Mouse (Mus musculus) intestine, embryonic 14.5 days (tissue): ENCODE data around the gene Tmeff1. TPM values are rescaled to one million over a fixed set of nuclear protein-coding genes. Genes with fewer than 3 reads are reported as not detected.
A peak's percentile ranks its signal among the peaks of the same experiment; 100 is the strongest.

ENCODE experiments used
- ATAC-seq: fragments of 200-750 bp; cut with Nextera tagmentation; replicated peaks from 2 replicates; pipeline ENCODE4 v1.8.0; 2017; ENCODE audit warnings: low read depth, moderate number of reproducible peaks, moderate TSS enrichment, moderate library complexity; ENCODE audit not compliant: low FRiP score, low TSS enrichment
- DNase-seq: peaks from one replicate; pipeline ENCODE4 v3.0.0-alpha.2; 2018; ENCODE audit warnings: low spot score
- H3K27ac ChIP-seq: fragments of 300-500 bp; sonication (generic); 2 replicates; pipeline ENCODE4 v1.5.1; 2014; ENCODE audit warnings: low read depth, mild to moderate bottlenecking, control low read depth
- H3K27me3 ChIP-seq: fragments of 300-500 bp; sonication (generic); replicated peaks from 2 replicates; pipeline ENCODE4 v1.6.1; 2014; ENCODE audit warnings: low read length, control low read depth; ENCODE audit not compliant: control insufficient read depth, insufficient read depth
- H3K36me3 ChIP-seq: fragments of 300-500 bp; sonication (generic); 2 replicates; pipeline ENCODE4 v1.6.1; 2014; ENCODE audit warnings: low read length, control low read depth; ENCODE audit not compliant: control insufficient read depth, insufficient read depth
- H3K4me1 ChIP-seq: fragments of 300-500 bp; sonication (generic); replicated peaks from 2 replicates; pipeline ENCODE4 v1.6.1; 2014; ENCODE audit warnings: low read length, control low read depth, mixed read lengths; ENCODE audit not compliant: control insufficient read depth, insufficient read depth
- H3K4me2 ChIP-seq: fragments of 300-500 bp; sonication (generic); 2 replicates; pipeline ENCODE4 v1.6.1; 2014; ENCODE audit warnings: low read length
- H3K4me3 ChIP-seq: fragments of 300-500 bp; sonication (generic); 2 replicates; pipeline ENCODE4 v1.5.1; 2014; ENCODE audit warnings: low read depth, low read length, control low read depth, mixed read lengths
- H3K9ac ChIP-seq: fragments of 300-500 bp; sonication (generic); 2 replicates; pipeline ENCODE4 v1.6.1; 2014; ENCODE audit warnings: mild to moderate bottlenecking, low read length
- H3K9me3 ChIP-seq: fragments of 300-500 bp; sonication (generic); 2 replicates; pipeline ENCODE4 v1.6.1; 2016; ENCODE audit warnings: low read length, control low read depth; ENCODE audit not compliant: control insufficient read depth
- WGBS: fragments of 180-500 bp; shearing (Covaris S2); extraction: QIAGEN DNeasy Blood & Tissue Kit; methylation state at CpG from one replicate; pipeline ENCODE4 v1.1.7; 2014; 5-methylcytosine and 5-hydroxymethylcytosine counted together
- polyA plus RNA-seq: library from polyadenylated mRNA; unstranded; fragments of >200 nt; fragmentation: Nextera tagmentation; extraction: Ambion mirVana; gene quantifications from 2 replicates; pipeline ENCODE4 v1.2.1, GENCODE M21; 2014

The Tmeff1 gene
- 49.8 and 64.5 TPM in 2 replicates for polyA plus RNA-seq

DNA sequence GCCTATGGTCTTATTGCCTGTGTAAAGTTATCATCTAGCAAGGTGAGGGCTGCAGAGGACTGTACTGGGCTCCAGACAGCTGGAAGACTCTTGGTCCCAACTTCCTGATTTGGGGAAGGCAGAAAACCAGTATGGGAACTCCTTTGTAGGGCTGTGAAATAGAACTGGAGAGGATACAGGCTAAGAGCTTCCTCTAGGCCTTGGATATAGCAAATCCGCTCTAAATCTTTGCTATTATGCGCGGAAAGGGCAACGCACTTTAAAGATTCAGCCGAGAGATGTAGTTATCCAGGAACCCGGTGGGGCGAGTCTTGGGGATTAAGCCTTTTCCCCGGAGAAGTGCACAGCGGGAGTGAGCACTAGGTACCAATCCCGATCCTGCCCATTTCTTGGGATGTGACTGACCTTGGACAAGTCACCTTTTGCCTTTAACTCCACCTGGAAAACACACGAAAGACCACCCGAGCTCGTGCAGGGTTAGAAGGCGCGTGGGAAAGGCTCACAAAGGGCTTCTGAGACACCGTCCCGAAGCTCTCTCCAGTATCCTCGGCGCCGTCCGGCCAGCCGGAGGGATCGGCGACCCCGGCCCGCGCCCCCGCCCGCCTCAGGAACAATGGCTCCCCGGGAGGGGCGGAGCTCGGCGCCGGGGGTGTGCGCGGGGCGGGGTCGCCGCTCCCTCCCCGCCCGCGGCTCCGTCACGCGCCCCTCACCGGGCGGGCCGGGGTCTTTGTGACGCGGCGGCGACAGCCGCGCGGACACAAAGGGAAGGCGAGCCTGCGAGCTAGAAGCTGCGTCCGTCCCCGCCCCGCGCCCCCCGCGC is at the start of gene Tmeff1:
Tmeff1 (plus strand) TSS at position 754 of the 820 bp plus-strand sequence.
- no peaks in the 10 kb centered on the region for H3K27me3 ChIP-seq
- H3K27ac ChIP-seq: peak within 1 kb of the TSS; percentile 95
- no peaks in the 10 kb centered on the region for H3K9me3 ChIP-seq
- peak; percentile 84 for DNase-seq
- 0 out of 2 replicates have a peak, but pooled peaks cover 9% of the 10 kb centered on the region for H3K4me1 ChIP-seq
- peak within 1 kb of the TSS; percentile 82 for H3K4me3 ChIP-seq
- peak within 1 kb of the TSS; percentile 94 for H3K9ac ChIP-seq
- H3K36me3 ChIP-seq: no peaks in the 10 kb centered on the region
- peak; percentile 78 for ATAC-seq
- under 1% methylated on average over 38 of the region's 64 CpGs for WGBS
- peak within 1 kb of the TSS; percentile 67 for H3K4me2 ChIP-seq

DNA sequence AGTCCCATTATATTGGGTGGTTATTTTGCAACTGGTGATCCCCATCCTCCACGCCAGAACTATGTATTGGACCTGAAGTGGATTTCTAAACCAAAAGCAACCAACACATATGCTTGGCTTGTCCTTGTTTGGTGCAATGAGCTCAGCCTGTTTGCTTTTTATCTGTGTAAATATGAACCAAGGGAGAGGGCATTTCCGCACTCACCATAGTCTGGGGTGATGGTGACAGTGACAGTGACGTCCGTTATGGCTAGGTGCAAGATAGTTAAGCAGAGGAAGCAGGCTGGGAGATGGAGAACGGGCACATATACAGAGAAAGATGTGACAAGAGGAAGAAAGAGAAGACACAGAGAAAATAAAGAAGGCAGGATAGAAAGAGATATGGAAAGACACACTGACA is 48.7 kb upstream of the Tmeff1 start:
- Histone ChIP-seq H3K27me3 (no peaks in the 10 kb centered on the region), H3K9ac (no peak overlapping the region), H3K4me3 (no peak overlapping the region), H3K4me2 (no peak overlapping the region), H3K9me3 (no peaks in the 10 kb centered on the region), H3K27ac (no peak overlapping the region), H3K4me1 (no peaks in the 10 kb centered on the region), H3K36me3 (no peaks in the 10 kb centered on the region)
- ATAC-seq (no peak), DNase-seq (no peak)
- WGBS: 72% methylated on average over 5 of the region's 5 CpGs

DNA sequence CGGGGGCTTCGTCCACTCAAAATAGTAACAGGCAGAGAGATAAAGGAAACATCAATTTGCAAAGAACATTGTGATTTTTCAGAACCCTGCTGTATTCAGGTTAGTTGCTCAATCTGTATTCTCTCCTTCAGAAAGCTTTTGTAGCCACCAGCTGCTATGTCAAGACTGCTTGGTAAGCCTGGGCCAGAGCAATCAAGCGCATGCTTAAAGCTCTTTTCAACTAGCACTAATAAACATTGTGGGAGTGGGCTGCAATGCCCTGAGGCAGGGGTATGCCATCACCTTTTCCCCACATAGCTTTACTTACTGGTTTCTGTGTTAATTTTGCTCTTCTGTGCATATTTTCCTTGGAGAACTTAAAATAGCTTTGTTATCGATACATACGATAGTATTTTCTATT is 48.0 kb upstream of the Tmeff1 start:
- Histone ChIP-seq H3K4me2 (no peak overlapping the region), H3K27me3 (no peaks in the 10 kb centered on the region), H3K9ac (no peak overlapping the region), H3K4me3 (no peak overlapping the region), H3K36me3 (no peaks in the 10 kb centered on the region), H3K9me3 (no peaks in the 10 kb centered on the region), H3K4me1 (peaks cover 5% of the 10 kb centered on the region), H3K27ac (no peak overlapping the region)
- DNase-seq: no peak
- no peak for ATAC-seq
- 85% methylated on average over 5 of the region's 5 CpGs for WGBS

DNA sequence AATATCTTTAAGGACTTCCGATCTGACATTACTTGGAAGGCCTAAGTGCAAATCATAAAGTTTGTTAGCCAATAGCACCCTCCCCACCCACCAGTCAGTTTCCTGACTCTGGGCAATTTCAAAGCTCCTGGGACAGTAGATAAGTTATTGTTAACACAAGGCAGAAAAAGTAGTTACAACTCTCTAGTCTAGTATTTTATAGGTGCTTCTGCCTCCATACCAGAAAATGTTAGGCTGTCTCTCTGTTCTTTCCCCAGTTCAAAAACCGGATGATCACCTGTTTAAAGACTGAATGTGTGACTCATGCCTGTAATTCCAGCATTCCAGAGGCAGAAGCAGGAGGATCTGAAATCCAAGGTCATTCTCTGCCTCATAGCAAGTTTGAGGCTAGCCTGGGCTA is 46.4 kb upstream of the Tmeff1 start:
- no peak overlapping the region for H3K4me3 ChIP-seq
- WGBS: 82% methylated on average over 2 of the region's 2 CpGs
- no peak overlapping the region for H3K9ac ChIP-seq
- no peaks in the 10 kb centered on the region for H3K27me3 ChIP-seq
- H3K4me1 ChIP-seq: peaks cover 16% of the 10 kb centered on the region
- H3K9me3 ChIP-seq: no peaks in the 10 kb centered on the region
- H3K36me3 ChIP-seq: no peaks in the 10 kb centered on the region; the same call in 1 of the 2 replicates
- ATAC-seq (no peak), DNase-seq (no peak)
- H3K27ac ChIP-seq: no peak overlapping the region
- H3K4me2 ChIP-seq: no peak overlapping the region

DNA sequence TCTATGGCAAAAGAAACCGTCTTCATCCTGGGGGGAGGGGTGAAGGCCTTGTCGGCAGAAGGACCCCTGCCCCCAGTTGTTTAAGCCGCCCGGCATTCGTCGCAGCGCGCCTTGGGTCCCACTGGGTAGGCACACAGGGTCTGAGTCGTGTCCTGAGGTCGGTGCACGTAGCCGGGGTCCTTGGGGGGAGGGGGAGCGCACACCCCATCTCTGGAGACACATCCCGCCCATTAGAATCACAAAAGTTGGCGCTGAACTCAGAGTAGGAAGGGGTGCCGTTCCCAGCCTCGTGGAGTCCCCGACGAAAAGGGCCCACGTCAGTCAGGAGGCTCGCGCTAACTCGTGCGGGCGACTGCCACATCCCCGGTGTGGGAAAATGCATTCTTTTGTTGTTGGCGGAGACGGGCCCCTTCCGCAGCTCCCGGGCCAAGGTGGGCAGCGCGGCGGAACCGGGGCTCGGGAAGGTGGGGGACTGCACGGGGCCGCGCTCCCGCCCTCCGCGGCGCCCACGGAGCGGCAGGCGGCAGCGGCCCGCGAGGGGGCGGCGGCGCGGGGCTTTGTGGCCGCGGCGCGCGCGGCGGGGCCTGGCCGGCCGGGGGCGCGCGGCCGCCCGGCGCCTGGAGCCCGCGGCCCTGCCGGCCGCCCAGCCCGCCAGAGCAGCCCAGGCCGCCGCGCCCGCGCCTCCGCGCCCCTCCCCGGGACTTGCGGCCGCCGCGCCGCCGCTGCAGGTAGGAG is 45.0 kb upstream of the Tmeff1 start, which contains the start of gene Msantd3:
Msantd3 (plus strand) TSS at position 95 of the 735 bp plus-strand sequence.
- WGBS: 0% methylated on average over 74 of the region's 86 CpGs
- peak within 1 kb of the TSS; percentile 77 for H3K4me2 ChIP-seq
- peaks cover 19% of the 10 kb centered on the region for H3K4me1 ChIP-seq
- no peaks in the 10 kb centered on the region for H3K9me3 ChIP-seq
- H3K36me3 ChIP-seq: no peaks in the 10 kb centered on the region; the same call in 1 of the 2 replicates
- peak within 1 kb of the TSS; percentile 92 for H3K27ac ChIP-seq
- no peaks in the 10 kb centered on the region for H3K27me3 ChIP-seq
- peak; percentile 84 for ATAC-seq
- H3K9ac ChIP-seq: peak within 1 kb of the TSS; percentile 95
- DNase-seq: peak; percentile 92
- peak within 1 kb of the TSS; percentile 73 for H3K4me3 ChIP-seq

DNA sequence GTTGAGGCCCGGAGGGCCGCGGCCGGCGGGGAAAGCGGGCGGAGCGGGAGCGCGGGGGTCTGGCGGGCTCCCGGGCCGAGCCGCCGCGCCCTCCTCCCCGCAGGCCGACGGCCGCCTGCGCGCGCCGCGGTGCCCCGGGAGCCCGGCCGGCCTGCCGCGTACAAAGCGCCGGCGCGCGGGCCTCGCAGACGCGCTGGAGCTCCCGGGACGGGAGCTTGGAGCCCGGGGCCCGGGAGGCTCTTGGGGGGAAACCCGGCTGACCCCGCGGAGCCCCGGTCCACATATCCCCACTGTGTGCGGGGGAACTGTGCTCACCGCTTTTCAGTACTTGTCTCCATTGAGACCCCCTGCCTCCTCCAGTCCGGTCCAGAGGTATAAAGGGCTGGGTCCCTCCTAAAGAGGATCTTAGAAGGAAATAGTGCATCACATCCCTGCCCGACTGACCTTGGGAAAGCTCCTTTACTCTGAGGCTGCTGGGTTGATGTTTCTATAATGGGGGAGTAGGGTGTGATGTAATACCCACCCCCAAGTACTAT is 44.3 kb upstream of the Tmeff1 start:
- Histone ChIP-seq H3K4me1 (peaks cover 19% of the 10 kb centered on the region), H3K9me3 (no peaks in the 10 kb centered on the region), H3K4me2 (peak overlapping the region; percentile 77), H3K9ac (peak overlapping the region; percentile 95), H3K27me3 (no peaks in the 10 kb centered on the region), H3K4me3 (peak overlapping the region; percentile 73), H3K36me3 (no peaks in the 10 kb centered on the region; the same call in 1 of the 2 replicates), H3K27ac (peak overlapping the region; percentile 92)
- peak; percentile 85 for DNase-seq
- WGBS: 2% methylated on average over 20 of the region's 50 CpGs
- peak; percentile 77 for ATAC-seq

DNA sequence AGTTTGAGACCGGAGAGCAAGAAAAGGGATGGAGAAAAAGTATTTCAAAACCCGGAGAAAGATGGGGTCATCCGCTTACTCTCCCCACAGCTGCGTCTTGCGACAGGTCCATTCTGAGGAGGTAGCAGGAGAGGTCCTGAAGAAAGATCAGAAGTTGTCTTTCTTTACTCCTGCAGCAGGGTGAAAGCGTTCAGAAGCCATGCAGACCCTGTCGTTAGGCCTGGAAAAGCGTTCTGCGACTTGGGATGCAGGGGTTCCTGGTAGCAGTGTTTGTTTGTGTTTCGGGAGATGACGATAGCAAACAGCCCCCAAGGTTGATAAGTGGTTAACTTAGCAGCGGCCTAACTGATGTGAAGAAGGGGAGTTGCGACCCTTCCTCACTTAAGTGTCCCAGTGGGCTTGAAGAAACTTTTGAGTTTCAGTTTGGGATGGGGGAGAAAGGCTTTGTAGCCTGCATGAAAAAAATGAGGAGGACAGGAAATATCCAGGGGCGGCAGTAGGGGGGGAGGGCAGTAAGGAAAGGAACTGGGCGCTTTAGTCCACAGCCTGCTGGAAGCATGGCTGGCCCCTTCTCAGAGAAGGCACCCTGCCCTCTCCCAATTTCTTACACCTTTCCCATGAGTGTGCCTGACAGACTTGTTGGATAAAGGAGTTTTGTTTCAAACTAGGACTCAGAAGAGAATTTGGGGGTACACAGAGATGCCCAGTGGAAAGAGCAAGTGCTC is 43.3 kb upstream of the Tmeff1 start:
- ATAC-seq (no peak), DNase-seq (peak; percentile 61)
- Histone ChIP-seq H3K36me3 (no peaks in the 10 kb centered on the region; the same call in 1 of the 2 replicates), H3K9ac (peak overlapping the region; percentile 95), H3K4me3 (peak overlapping the region; percentile 73), H3K9me3 (no peaks in the 10 kb centered on the region), H3K4me2 (peak overlapping the region; percentile 77), H3K4me1 (peaks cover 19% of the 10 kb centered on the region), H3K27ac (peak overlapping the region; percentile 34), H3K27me3 (no peaks in the 10 kb centered on the region)
- 7% methylated on average over 15 of the region's 15 CpGs for WGBS

DNA sequence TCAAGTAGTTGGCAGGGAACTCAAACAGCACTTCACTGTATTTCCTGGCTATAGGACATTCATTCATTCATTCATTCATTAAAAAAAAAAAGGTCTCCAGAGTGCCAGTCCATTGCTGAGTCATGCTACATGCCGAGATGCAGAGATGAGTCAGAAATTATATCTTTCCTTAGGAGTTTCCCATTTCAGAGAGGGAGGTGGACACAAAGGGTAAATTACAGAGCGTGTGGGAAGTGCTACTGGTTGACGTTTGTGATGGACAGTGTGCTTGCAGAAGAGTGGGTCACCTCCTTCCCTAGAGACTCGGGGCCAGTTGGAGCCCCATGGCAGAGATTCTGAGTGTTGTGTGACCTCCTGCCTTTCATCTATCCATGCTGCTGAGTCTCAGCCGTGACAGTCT is 42.6 kb upstream of the Tmeff1 start:
- Histone ChIP-seq H3K4me1 (peaks cover 19% of the 10 kb centered on the region), H3K27me3 (no peaks in the 10 kb centered on the region), H3K4me3 (no peak overlapping the region), H3K9ac (no peak overlapping the region), H3K36me3 (no peaks in the 10 kb centered on the region; the same call in 1 of the 2 replicates), H3K9me3 (no peaks in the 10 kb centered on the region), H3K4me2 (peak overlapping the region; percentile 77), H3K27ac (no peak overlapping the region)
- 25% methylated on average over 5 of the region's 5 CpGs for WGBS
- ATAC-seq: no peak
- DNase-seq: peak; percentile 48
